Mouse (Mus musculus) T-helper 17 cell (primary cell): ENCODE data around the gene Gm17359.

ENCODE experiments used
- in situ Hi-C, 2 experiments: fragments of 300-600 bp; cut with MboI, MseI; formaldehyde crosslinking; loops; 1 replicate in 1 of 2; 2 replicates in 1 of 2; pipeline ENCODE4 v1.15.1; 2025; ENCODE audit warnings: high pct_unique_total_duplicates in 2 of 2

Gm17359 gene

GRCm38 (mm10) chr3:79336044-79336766 is at the start of gene Gm17359:
Gene Gm17359, plus strand, starts transcription at chr3:79336661.
- in situ Hi-C loops = no loop called here

GRCm38 (mm10) chr3:79287108-79287576 is 49.3 kb upstream of the Gm17359 start:
- in situ Hi-C loops = loop anchor here (5.0 to 25.0 kb wide), 4 partner anchors 40 to 1525 kb away; partner anchors contain the start of gene Gria2 (in 1 of the 2)

DNA sequence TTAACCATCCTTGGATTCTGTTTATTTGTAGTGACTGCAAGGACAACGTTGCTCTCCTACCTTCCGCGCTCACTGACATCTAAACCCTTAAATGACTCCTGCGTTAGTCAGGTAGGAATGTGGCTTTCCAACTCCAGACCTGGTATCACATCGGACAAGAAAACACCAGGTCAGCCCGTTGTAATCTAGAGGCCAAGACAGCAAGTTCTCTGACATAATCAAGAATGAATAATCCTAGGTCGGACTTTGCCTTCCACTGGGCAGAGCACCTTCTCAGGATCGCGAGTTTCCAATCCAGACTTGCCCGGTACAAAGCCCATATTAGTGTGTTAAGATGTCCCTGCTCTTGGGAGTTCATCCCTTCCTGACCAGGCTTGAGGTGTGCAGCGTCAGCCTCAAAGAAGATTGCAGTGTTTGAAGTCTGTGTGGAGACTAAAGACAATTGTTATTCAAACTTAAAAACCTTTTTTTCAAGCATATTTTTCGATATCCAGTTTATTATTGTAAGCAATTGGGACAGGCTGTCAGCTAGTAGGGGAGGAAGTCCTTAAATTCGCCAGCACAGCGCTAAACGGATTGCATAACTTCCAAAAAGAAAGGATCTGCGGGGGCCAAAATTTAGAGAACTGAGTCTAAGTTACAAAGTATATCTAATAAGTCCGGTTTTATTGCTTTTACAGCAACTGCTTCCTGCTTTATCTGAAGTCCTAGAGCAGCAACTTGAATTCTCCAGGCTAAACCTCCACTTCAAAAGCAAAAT is 48.6 kb upstream of the Gm17359 start:
- in situ Hi-C loops = loop anchor here (5.0 to 25.0 kb wide), 4 partner anchors 41 to 1524 kb away; partner anchors contain the start of gene Gria2 (in 1 of the 2)

- in situ Hi-C loops = loop anchor here (5.0 to 25.0 kb wide), 4 partner anchors 42 to 1523 kb away; partner anchors contain the start of gene Gria2 (in 1 of the 2)
Measured at GRCm38 (mm10) chr3:79289050-79289449, 47.4 kb upstream of the Gm17359 start.

- in situ Hi-C loops = loop anchor here in 1 of 2 experiments (25.0 kb wide), 1 partner anchor 1519 kb away; the partner anchor contains the start of gene Gria2
Measured at GRCm38 (mm10) chr3:79293023-79293422, 43.4 kb upstream of the Gm17359 start.

- in situ Hi-C loops = loop anchor here in 1 of 2 experiments (25.0 kb wide), 1 partner anchor 1518 kb away; the partner anchor contains the start of gene Gria2
Measured at GRCm38 (mm10) chr3:79294701-79295100, 41.8 kb upstream of the Gm17359 start.

GRCm38 (mm10) chr3:79296049-79296448 is 40.4 kb upstream of the Gm17359 start:
- in situ Hi-C loops = loop anchor here in 1 of 2 experiments (25.0 kb wide), 1 partner anchor 1516 kb away; the partner anchor contains the start of gene Gria2

- in situ Hi-C loops = loop anchor here in 1 of 2 experiments (25.0 kb wide), 1 partner anchor 1516 kb away; the partner anchor contains the start of gene Gria2
Measured at GRCm38 (mm10) chr3:79296586-79296985, 39.9 kb upstream of the Gm17359 start.

GRCm38 (mm10) chr3:79297281-79297680 is 39.2 kb upstream of the Gm17359 start:
- in situ Hi-C loops = loop anchor here in 1 of 2 experiments (25.0 kb wide), 1 partner anchor 1515 kb away; the partner anchor contains the start of gene Gria2

GRCm38 (mm10) chr3:79299401-79299800 is 37.1 kb upstream of the Gm17359 start:
- in situ Hi-C loops = loop anchor here in 1 of 2 experiments (25.0 kb wide), 1 partner anchor 1513 kb away; the partner anchor contains the start of gene Gria2

- in situ Hi-C loops = no loop called here
Measured at GRCm38 (mm10) chr3:79308605-79309004, 27.9 kb upstream of the Gm17359 start.

- in situ Hi-C loops = no loop called here
Measured at GRCm38 (mm10) chr3:79310184-79310583, 26.3 kb upstream of the Gm17359 start.

- in situ Hi-C loops = no loop called here
Measured at GRCm38 (mm10) chr3:79311895-79312294, 24.6 kb upstream of the Gm17359 start.

DNA sequence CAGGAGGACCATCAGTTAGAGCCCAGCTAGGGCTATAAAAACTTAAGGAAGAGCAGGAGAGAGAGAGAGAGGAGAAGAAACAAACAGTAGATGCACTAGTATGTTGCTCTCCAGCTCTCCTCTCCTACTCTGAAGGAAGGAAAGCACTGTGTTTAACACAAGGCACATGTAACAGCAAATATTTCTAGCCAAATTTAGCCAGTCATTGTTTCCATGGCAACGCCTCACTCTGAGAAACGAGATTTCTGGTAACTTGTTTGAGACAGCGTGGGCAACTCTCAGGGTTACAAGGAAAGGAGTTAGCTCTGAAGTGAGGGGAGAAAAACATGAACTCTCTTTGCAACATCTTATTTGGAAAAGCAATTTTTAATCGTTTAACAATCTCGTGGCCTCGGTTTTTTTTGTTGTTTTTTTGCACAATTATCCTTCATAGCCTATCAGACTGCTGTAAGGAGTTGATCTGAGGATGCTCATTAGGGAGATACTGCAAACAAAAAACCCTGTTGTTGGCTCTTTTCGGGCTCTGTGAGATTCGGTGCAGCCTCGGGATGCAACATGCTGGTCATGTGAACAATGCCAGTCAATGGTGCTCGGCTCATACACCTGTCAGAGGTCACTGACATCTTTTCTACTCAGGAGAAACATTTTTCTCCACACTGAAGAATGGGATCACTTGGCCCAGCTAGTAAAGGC is 22.3 kb upstream of the Gm17359 start:
- in situ Hi-C loops = no loop called here

GRCm38 (mm10) chr3:79324697-79325526 is 11.5 kb upstream of the Gm17359 start:
- in situ Hi-C loops = no loop called here

GRCm38 (mm10) chr3:79329691-79330315 is 6.7 kb upstream of the Gm17359 start:
- in situ Hi-C loops = no loop called here

- in situ Hi-C loops = no loop called here
Measured at GRCm38 (mm10) chr3:79333051-79333450, 3.4 kb upstream of the Gm17359 start.

- in situ Hi-C loops = no loop called here
Measured at GRCm38 (mm10) chr3:79333643-79334200, 2.7 kb upstream of the Gm17359 start.

GRCm38 (mm10) chr3:79340737-79341136 is 4.3 kb downstream of the Gm17359 start:
- in situ Hi-C loops = no loop called here
